Mouse (Mus musculus): Measurements from ENCODE around the gene Svs4. TPM values are rescaled to one million over a fixed set of nuclear protein-coding genes. Genes with fewer than 3 reads are reported as not detected.
"Not testable (repeated sequence)": the region's sequence is repeated elsewhere in the genome, so short reads cannot be mapped to it uniquely, and the experiment has no call there.

The Svs4 gene
- not detected in 2 replicates for polyA plus RNA-seq (2015; fragmentation: Nextera tagmentation; extraction: Ambion mirVana)

GRCm38 (mm10) chr2:164278359-164278758 is at the start of gene Svs4:
TSS of gene Svs4 (minus strand) at chr2:164278459.
- H3K4me2 ChIP-seq (replicated peaks), result no peak within 1 kb of the TSS
- no peaks in the 10 kb centered on the region for H3K4me1 ChIP-seq
- no peak for ATAC-seq (replicated peaks)
- no peaks in the 10 kb centered on the region for H3K9me3 ChIP-seq
- 96% methylated on average over 4 of the region's 4 CpGs for WGBS
- no peaks in the 10 kb centered on the region for H3K36me3 ChIP-seq
- H3K27me3 ChIP-seq, result no peaks in the 10 kb centered on the region
- no peak within 1 kb of the TSS for H3K4me3 ChIP-seq
- no peak within 1 kb of the TSS for H3K27ac ChIP-seq (replicated peaks)
- no peak within 1 kb of the TSS for H3K9ac ChIP-seq (replicated peaks)

GRCm38 (mm10) chr2:164320983-164321382 is 42.7 kb upstream of the Svs4 start:
- H3K4me3 ChIP-seq, result no peak overlapping the region
- H3K4me1 ChIP-seq, result no peaks in the 10 kb centered on the region
- no peak overlapping the region for H3K9ac ChIP-seq (replicated peaks)
- WGBS, result 92% methylated on average over 6 of the region's 6 CpGs
- H3K9me3 ChIP-seq, result no peaks in the 10 kb centered on the region
- no peak overlapping the region for H3K4me2 ChIP-seq (replicated peaks)
- no peaks in the 10 kb centered on the region for H3K36me3 ChIP-seq
- H3K27me3 ChIP-seq, result no peaks in the 10 kb centered on the region
- ATAC-seq (replicated peaks), result no peak
- no peak overlapping the region for H3K27ac ChIP-seq (replicated peaks)

- H3K4me2 ChIP-seq (replicated peaks); H3K4me3 ChIP-seq; H3K27ac ChIP-seq (replicated peaks); H3K9ac ChIP-seq (replicated peaks); H3K4me1 ChIP-seq; H3K9me3 ChIP-seq; H3K27me3 ChIP-seq; ATAC-seq (replicated peaks); H3K36me3 ChIP-seq: not testable (repeated sequence)
- 85% methylated on average over 1 of the region's 1 CpGs for WGBS
Observed at GRCm38 (mm10) chr2:164316451-164316850, 38.2 kb upstream of the Svs4 start, which contains the start of gene Svs6. TSS of gene Svs6 (plus strand) at chr2:164316751.

GRCm38 (mm10) chr2:164315460-164315859 is 37.2 kb upstream of the Svs4 start:
- H3K27me3 ChIP-seq; H3K36me3 ChIP-seq; H3K4me2 ChIP-seq (replicated peaks); H3K9me3 ChIP-seq; H3K4me3 ChIP-seq; H3K4me1 ChIP-seq; H3K9ac ChIP-seq (replicated peaks); H3K27ac ChIP-seq (replicated peaks); ATAC-seq (replicated peaks): not testable (repeated sequence)

- Histone ChIP-seq H3K27me3 (no peaks in the 10 kb centered on the region), H3K36me3 (no peaks in the 10 kb centered on the region)
Observed at GRCm38 (mm10) chr2:164312599-164312998, 34.3 kb upstream of the Svs4 start.

GRCm38 (mm10) chr2:164288968-164289367 is 10.7 kb upstream of the Svs4 start, which contains the start of gene Svs3a:
TSS of gene Svs3a (plus strand) at chr2:164289268.
- 89% methylated on average over 1 of the region's 1 CpGs for WGBS
- not testable (repeated sequence) for H3K27me3 ChIP-seq; H3K4me3 ChIP-seq; H3K9me3 ChIP-seq; ATAC-seq (replicated peaks); H3K27ac ChIP-seq (replicated peaks); H3K4me2 ChIP-seq (replicated peaks); H3K9ac ChIP-seq (replicated peaks); H3K4me1 ChIP-seq; H3K36me3 ChIP-seq

More at GRCm38 (mm10) chr2:164312599-164312998, 34.3 kb upstream of the Svs4 start:
- 89% methylated on average over 5 of the region's 5 CpGs for WGBS
- H3K4me3 ChIP-seq, result no peak overlapping the region
- no peaks in the 10 kb centered on the region for H3K4me1 ChIP-seq
- no peak overlapping the region for H3K27ac ChIP-seq (replicated peaks)
- no peak for ATAC-seq (replicated peaks)
- no peak overlapping the region for H3K9ac ChIP-seq (replicated peaks)
- H3K9me3 ChIP-seq, result no peaks in the 10 kb centered on the region
- no peak overlapping the region for H3K4me2 ChIP-seq (replicated peaks)

GRCm38 (mm10) chr2:164256540-164256939 is 21.7 kb downstream of the Svs4 start, which contains the start of gene Svs3b:
TSS of gene Svs3b (minus strand) at chr2:164256640.
- H3K27ac ChIP-seq (replicated peaks); H3K27me3 ChIP-seq; H3K9me3 ChIP-seq; H3K9ac ChIP-seq (replicated peaks); ATAC-seq (replicated peaks); H3K36me3 ChIP-seq; H3K4me3 ChIP-seq; H3K4me1 ChIP-seq; H3K4me2 ChIP-seq (replicated peaks): not testable (repeated sequence)
- 88% methylated on average over 1 of the region's 1 CpGs for WGBS

GRCm38 (mm10) chr2:164238366-164238765 is 39.9 kb downstream of the Svs4 start, which contains the start of gene Svs2:
TSS of gene Svs2 (minus strand) at chr2:164238466.
- no peak within 1 kb of the TSS for H3K27ac ChIP-seq (replicated peaks)
- H3K4me1 ChIP-seq, result no peaks in the 10 kb centered on the region
- WGBS, result 89% methylated on average over 3 of the region's 3 CpGs
- ATAC-seq (replicated peaks), result no peak
- H3K36me3 ChIP-seq, result no peaks in the 10 kb centered on the region
- H3K27me3 ChIP-seq, result no peaks in the 10 kb centered on the region
- no peak within 1 kb of the TSS for H3K4me2 ChIP-seq (replicated peaks)
- H3K9ac ChIP-seq (replicated peaks), result no peak within 1 kb of the TSS
- H3K9me3 ChIP-seq, result no peaks in the 10 kb centered on the region
- no peak within 1 kb of the TSS for H3K4me3 ChIP-seq

GRCm38 (mm10) chr2:164232671-164233070 is 45.6 kb downstream of the Svs4 start:
- no peak overlapping the region for H3K4me2 ChIP-seq (replicated peaks)
- no peaks in the 10 kb centered on the region for H3K27me3 ChIP-seq
- 92% methylated on average over 8 of the region's 8 CpGs for WGBS
- H3K9ac ChIP-seq (replicated peaks), result no peak overlapping the region
- ATAC-seq (replicated peaks), result no peak
- no peak overlapping the region for H3K4me3 ChIP-seq
- H3K4me1 ChIP-seq, result no peaks in the 10 kb centered on the region
- H3K36me3 ChIP-seq, result no peaks in the 10 kb centered on the region
- no peak overlapping the region for H3K27ac ChIP-seq (replicated peaks)
- no peaks in the 10 kb centered on the region for H3K9me3 ChIP-seq

GRCm38 (mm10) chr2:164228361-164229070 is 49.7 kb downstream of the Svs4 start:
- no peaks in the 10 kb centered on the region for H3K36me3 ChIP-seq
- H3K9ac ChIP-seq (replicated peaks), result no peak overlapping the region
- H3K4me1 ChIP-seq, result no peaks in the 10 kb centered on the region
- WGBS, result 88% methylated on average over 8 of the region's 8 CpGs
- no peak overlapping the region for H3K4me2 ChIP-seq (replicated peaks)
- H3K9me3 ChIP-seq, result no peaks in the 10 kb centered on the region
- H3K4me3 ChIP-seq, result no peak overlapping the region
- ATAC-seq (replicated peaks), result no peak
- no peaks in the 10 kb centered on the region for H3K27me3 ChIP-seq
- no peak overlapping the region for H3K27ac ChIP-seq (replicated peaks)
